Mouse (Mus musculus) liver, embryonic 14.5 days (tissue): Measurements from ENCODE around the gene Vipr1. TPM values are rescaled to one million over a fixed set of nuclear protein-coding genes. Genes with fewer than 3 reads are reported as not detected.

ENCODE experiments used
- ATAC-seq: fragments of 200-750 bp; cut with Nextera tagmentation; 2 replicates; pipeline ENCODE4 v1.8.0; 2017; ENCODE audit warnings: moderate number of reproducible peaks, mild to moderate bottlenecking, moderate library complexity; ENCODE audit not compliant: insufficient read depth
- DNase-seq, 3 experiments: peaks; one replicate each; pipeline ENCODE4 v3.0.0-alpha.2; 2012 to 2013; ENCODE audit warnings: low read depth in 3 of 3, low spot score in 3 of 3
- H3K27ac ChIP-seq: fragments of 300-500 bp; sonication (generic); 2 replicates; pipeline ENCODE4 v1.5.1; 2014; ENCODE audit warnings: moderate library complexity, mild to moderate bottlenecking, control low read depth, inconsistent platforms
- H3K27me3 ChIP-seq: fragments of 300-500 bp; sonication (generic); 2 replicates; pipeline ENCODE4 v1.6.1; 2014; ENCODE audit warnings: mild to moderate bottlenecking, low read length, moderate library complexity; ENCODE audit not compliant: control insufficient read depth, insufficient read depth
- H3K36me3 ChIP-seq: fragments of 300-500 bp; sonication (generic); replicated peaks from 2 replicates; pipeline ENCODE4 v1.6.1; 2014; ENCODE audit warnings: low read depth; ENCODE audit not compliant: control insufficient read depth, insufficient read depth
- H3K4me1 ChIP-seq, 2 experiments: fragments of 200-500 bp in 1 of 2; fragments of 300-500 bp in 1 of 2; sonication (generic) in 1 of 2; replicated peaks; 2 replicates each; pipeline ENCODE4 v1.6.1; 2012 to 2014; ENCODE audit warnings: antibody characterized with exemption in 1 of 2, inconsistent platforms in 1 of 2, low read length in 1 of 2; ENCODE audit not compliant: control insufficient read depth in 2 of 2, insufficient read depth in 2 of 2
- H3K4me2 ChIP-seq: fragments of 300-500 bp; sonication (generic); 2 replicates; pipeline ENCODE4 v1.6.1; 2014; ENCODE audit warnings: low read depth, mild to moderate bottlenecking, control low read depth, moderate library complexity
- H3K4me3 ChIP-seq, 2 experiments: fragments of 200-500 bp in 1 of 2; fragments of 300-500 bp in 1 of 2; sonication (generic) in 1 of 2; 2 replicates each; pipeline ENCODE4 v1.5.1; 2012 to 2014; ENCODE audit warnings: low read depth in 2 of 2, low read length in 2 of 2, mild to moderate bottlenecking in 2 of 2, control low read depth in 1 of 2, inconsistent platforms in 1 of 2, moderate library complexity in 1 of 2; ENCODE audit not compliant: insufficient read depth in 1 of 2
- H3K9ac ChIP-seq: fragments of 300-500 bp; sonication (generic); replicated peaks from 2 replicates; pipeline ENCODE4 v1.6.1; 2014; ENCODE audit warnings: mild to moderate bottlenecking, control low read depth, moderate library complexity
- H3K9me3 ChIP-seq: fragments of 300-500 bp; sonication (generic); 2 replicates; pipeline ENCODE4 v1.6.1; 2016; ENCODE audit warnings: low read length, mixed read lengths; ENCODE audit not compliant: control insufficient read depth
- CTCF ChIP-seq: IDR thresholded peaks from 2 replicates; pipeline ENCODE4 v1.5.1; 2016; ENCODE audit warnings: antibody characterized with exemption, low read depth, control low read depth
- EP300 ChIP-seq: IDR thresholded peaks from 2 replicates; pipeline ENCODE4 v1.6.1; 2016; ENCODE audit warnings: antibody characterized with exemption, low read depth
- WGBS: fragments of 180-500 bp; shearing (Covaris S2); extraction: QIAGEN DNeasy Blood & Tissue Kit; methylation state at CpG from one replicate; pipeline ENCODE4 v1.1.7; 2014; ENCODE audit not compliant: insufficient replicate concordance; 5-methylcytosine and 5-hydroxymethylcytosine counted together
- polyA plus RNA-seq, 2 experiments: library from polyadenylated mRNA; depleted of rRNA in 1 of 2; stranded (reverse) in 1 of 2; unstranded in 1 of 2; fragments of >200 nt; fragmentation: Nextera tagmentation in 1 of 2; extraction: Ambion mirVana in 1 of 2; gene quantifications; 2 replicates each; pipeline versions ENCODE4 v1.2.1 to v1.2.3; 2012 to 2014

Gene Vipr1
- polyA plus RNA-seq, 2 experiments: 0.26 to 0.46 TPM

DNA sequence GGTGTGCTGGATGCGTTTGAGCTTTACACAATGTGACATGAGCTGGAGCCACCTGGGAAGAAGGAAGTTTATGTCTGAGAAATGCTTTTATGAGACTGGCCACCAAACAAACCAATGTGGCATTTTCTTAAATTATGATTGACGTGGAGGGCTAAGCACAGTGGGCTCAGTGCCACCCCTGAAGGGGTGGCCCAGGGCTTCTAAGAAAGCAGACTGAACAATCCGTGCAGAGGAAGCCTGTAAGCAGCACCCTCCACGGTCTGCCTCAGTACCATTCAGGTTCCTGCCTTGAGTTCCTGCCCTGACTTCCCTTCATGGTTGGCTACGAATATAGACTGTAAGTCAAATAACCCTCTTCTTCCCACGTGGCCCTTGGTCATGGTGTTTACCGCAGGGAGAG is 48.2 kb downstream of the Vipr1 start:
- H3K9ac ChIP-seq: no peak overlapping the region
- no peak overlapping the region for H3K4me2 ChIP-seq
- WGBS: 75% methylated on average over 7 of the region's 7 CpGs
- no peaks in the 10 kb centered on the region for H3K27me3 ChIP-seq
- DNase-seq (no peak), ATAC-seq (no peak)
- H3K27ac ChIP-seq: no peak overlapping the region
- no peaks in the 10 kb centered on the region for H3K4me1 ChIP-seq
- no peaks in the 10 kb centered on the region for H3K9me3 ChIP-seq
- TF ChIP-seq EP300 (no peak), CTCF (no peak)
- H3K36me3 ChIP-seq: no peaks in the 10 kb centered on the region
- no peak overlapping the region for H3K4me3 ChIP-seq

DNA sequence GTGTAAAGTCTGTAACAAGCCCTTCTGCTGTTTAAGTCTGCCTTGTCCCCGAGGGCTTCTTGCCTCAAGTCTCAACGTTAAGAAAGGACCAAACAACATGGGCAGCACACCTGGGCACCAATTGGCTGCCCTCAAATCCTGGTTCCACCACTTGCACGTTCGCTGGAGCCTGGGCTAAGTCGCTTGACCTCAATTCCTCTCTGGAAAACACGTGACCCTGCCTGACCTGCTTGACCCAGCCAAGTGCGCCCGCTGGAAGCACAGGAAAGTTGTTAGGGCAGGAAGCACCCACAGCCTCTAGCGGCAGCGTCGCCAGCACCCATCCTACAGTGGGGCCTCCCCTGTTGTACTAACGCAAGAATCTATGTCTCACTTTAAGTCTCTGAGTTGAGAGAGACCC is 52.2 kb downstream of the Vipr1 start:
- WGBS: 77% methylated on average over 12 of the region's 12 CpGs
- ATAC-seq (no peak), DNase-seq (no peak)
- no peak overlapping the region for H3K4me3 ChIP-seq
- no peak overlapping the region for H3K27ac ChIP-seq
- H3K9me3 ChIP-seq: no peaks in the 10 kb centered on the region; the same call in 1 of the 2 replicates
- TF ChIP-seq CTCF: no peak
- TF ChIP-seq EP300: no peak
- no peaks in the 10 kb centered on the region for H3K4me1 ChIP-seq
- no peak overlapping the region for H3K9ac ChIP-seq
- no peaks in the 10 kb centered on the region for H3K27me3 ChIP-seq
- no peak overlapping the region for H3K4me2 ChIP-seq
- no peaks in the 10 kb centered on the region for H3K36me3 ChIP-seq

DNA sequence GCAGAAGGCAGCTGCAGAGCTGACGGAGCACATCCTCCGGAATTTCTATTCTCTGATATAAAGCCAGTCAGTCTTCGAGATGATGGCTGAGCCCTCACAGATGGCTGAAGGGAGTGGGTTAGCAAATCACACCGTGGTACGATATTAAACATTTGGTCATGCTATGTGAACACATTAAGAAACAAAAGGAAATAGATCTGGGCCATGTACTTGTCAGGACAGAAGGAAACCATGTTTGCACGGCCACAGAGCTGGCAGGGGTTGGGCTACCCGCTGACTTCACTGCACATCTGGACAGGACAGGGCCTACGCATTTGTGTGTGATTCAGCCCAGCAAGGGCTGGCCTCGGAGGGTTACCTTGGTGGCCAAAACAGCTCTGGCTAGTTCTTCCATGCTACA is 54.1 kb downstream of the Vipr1 start:
- H3K4me1 ChIP-seq: no peaks in the 10 kb centered on the region
- 86% methylated on average over 9 of the region's 9 CpGs for WGBS
- no peak overlapping the region for H3K4me3 ChIP-seq
- no peak overlapping the region for H3K9ac ChIP-seq
- no peaks in the 10 kb centered on the region; the same call in 1 of the 2 replicates for H3K9me3 ChIP-seq
- H3K36me3 ChIP-seq: no peaks in the 10 kb centered on the region
- TF ChIP-seq CTCF (no peak), EP300 (no peak)
- DNase-seq (no peak), ATAC-seq (no peak)
- no peaks in the 10 kb centered on the region for H3K27me3 ChIP-seq
- H3K27ac ChIP-seq: no peak overlapping the region
- no peak overlapping the region for H3K4me2 ChIP-seq

DNA sequence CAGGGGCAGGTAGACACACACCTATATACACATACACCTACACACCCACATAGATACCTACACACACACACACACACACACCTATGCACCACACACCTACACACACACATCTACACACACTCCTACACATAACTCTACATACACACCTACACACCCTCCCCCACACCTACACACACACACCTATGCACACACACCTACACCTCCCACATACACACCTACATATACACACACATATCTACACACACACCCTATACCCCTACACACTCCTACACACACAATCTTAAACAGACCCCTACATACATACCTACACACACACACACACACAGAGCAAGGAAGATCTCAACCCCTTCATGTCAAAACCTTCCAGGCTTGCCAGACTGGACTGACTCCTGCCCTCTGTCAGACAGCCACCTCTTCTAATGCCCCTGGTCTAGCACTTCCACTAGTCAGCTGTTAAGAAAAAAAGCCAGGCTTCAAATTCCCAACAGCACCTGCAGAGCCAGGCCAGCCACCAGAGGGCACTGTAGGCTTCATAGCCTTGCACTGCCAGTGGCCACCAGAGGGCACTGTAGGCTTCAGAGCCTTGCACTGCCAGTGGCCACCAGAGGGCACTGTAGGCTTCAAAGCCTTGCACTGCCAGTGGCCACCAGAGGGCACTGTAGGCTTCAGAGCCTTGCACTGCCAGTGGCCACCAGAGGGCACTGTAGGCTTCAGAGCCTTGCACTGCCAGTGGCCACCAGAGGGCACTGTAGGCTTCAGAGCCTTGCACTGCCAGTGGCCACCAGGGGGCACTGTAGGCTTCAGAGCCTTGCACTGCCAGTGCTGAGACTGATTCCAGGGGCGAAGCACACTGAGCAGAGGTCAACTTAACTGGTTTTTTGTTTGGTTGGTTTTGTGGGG is 54.9 kb downstream of the Vipr1 start:
- no peak overlapping the region for H3K27ac ChIP-seq
- no peaks in the 10 kb centered on the region for H3K27me3 ChIP-seq
- no peaks in the 10 kb centered on the region for H3K36me3 ChIP-seq
- H3K4me3 ChIP-seq: no peak overlapping the region
- H3K4me2 ChIP-seq: no peak overlapping the region
- H3K9ac ChIP-seq: no peak overlapping the region
- H3K9me3 ChIP-seq: no peaks in the 10 kb centered on the region; the same call in 1 of the 2 replicates
- H3K4me1 ChIP-seq: no peaks in the 10 kb centered on the region
- peak; percentile 28; the same call in 1 of the 2 replicates for ATAC-seq
- WGBS: 100% methylated on average over 1 of the region's 1 CpGs
- TF ChIP-seq CTCF (peak; percentile 100), EP300 (peak; percentile 46)
- peak in 1 of 3 experiments; percentile 50 for DNase-seq

DNA sequence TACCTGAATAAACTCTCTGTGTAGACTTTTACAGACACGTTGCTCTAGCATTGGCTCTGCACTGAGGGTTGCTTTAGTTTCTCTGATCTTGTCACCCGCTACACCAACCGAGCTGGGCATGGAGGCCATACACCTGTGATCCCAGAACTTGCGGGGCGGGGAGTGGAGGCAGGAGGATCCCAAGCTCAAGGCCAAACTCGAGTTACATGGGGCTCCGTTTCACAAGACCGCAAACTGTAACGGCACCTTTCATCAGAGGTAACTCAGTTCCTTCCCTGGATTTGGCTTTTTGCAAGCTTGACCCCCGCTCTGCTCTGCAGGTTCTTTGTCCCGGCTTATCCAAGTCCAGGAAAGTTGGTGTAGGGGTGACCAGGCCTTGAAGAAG is 61.7 kb downstream of the Vipr1 start:
- no peaks in the 10 kb centered on the region for H3K9me3 ChIP-seq
- H3K36me3 ChIP-seq: no peaks in the 10 kb centered on the region
- H3K27me3 ChIP-seq: no peaks in the 10 kb centered on the region
- H3K4me2 ChIP-seq: peak overlapping the region; percentile 78
- peak overlapping the region; percentile 5; the same call in 1 of the 2 replicates for H3K27ac ChIP-seq
- DNase-seq (no peak), ATAC-seq (no peak)
- peaks cover 17 to 31% of the 10 kb centered on the region in 2 experiments for H3K4me1 ChIP-seq
- TF ChIP-seq EP300: no peak
- TF ChIP-seq CTCF: no peak
- peak overlapping the region; percentile 58 to 80 for H3K4me3 ChIP-seq
- peak overlapping the region; percentile 78; the same call in 1 of the 2 replicates for H3K9ac ChIP-seq
- 37% methylated on average over 11 of the region's 11 CpGs for WGBS
